In genomic region chr10:58885351-58885750, GRCm38 (mm10) we compare ENCODE assay signal across 18 mouse cellular contexts.
A peak's percentile ranks its signal among the peaks of the same experiment; 100 is the strongest.
DNase-seq lines count a peak whose midpoint lies in the region; ATAC-seq and TF ChIP-seq lines count a peak whose summit lies in the region.
"Had no signal": no experiment of that assay in that cellular context is flagged by ENCODE, and none has a peak within 500 bp of the region (broad histone marks: within the 10 kb centered on the region; RNA-seq: fewer than 3 reads in every experiment).

No protein-coding gene starts in this region.

- ATAC-seq in forebrain, embryonic 14.5 days: no peak
- no peak for ATAC-seq in forebrain, embryonic 13.5 days
- ATAC-seq: intestine, embryonic 15.5 days had no signal

- no peak overlapping the region for H3K27ac ChIP-seq in forebrain, embryonic 14.5 days (ENCODE audit: low read depth, low read length)
- H3K27ac ChIP-seq in forebrain, embryonic 13.5 days: no peak overlapping the region
- 0 out of 2 replicates have a peak overlapping the region, but pooled peaks have one; percentile 18 for H3K27ac ChIP-seq in layer of hippocampus, adult 2 months
- H3K27ac ChIP-seq: heart, embryonic 13.5 days; hindbrain, embryonic 12.5 days; intestine, embryonic 15.5 days had no signal

- H3K4me1 ChIP-seq in forebrain, embryonic 14.5 days (ENCODE audit: control insufficient read depth, insufficient read depth, low read length): peaks cover 4% of the 10 kb centered on the region; the same call in 1 of the 2 replicates
- H3K4me1 ChIP-seq in forebrain, embryonic 13.5 days: peaks cover 9% of the 10 kb centered on the region
- H3K4me1 ChIP-seq: heart, embryonic 13.5 days; hindbrain, embryonic 12.5 days; intestine, embryonic 15.5 days had no signal

- no peak for TF ChIP-seq CTCF in layer of hippocampus, adult 2 months (conservative IDR thresholded peaks at IDR 0.05)
- TF ChIP-seq CTCF in brain, embryonic 14.5 days (IDR thresholded peaks at IDR 0.05; ENCODE audit: borderline replicate concordance, extremely low read depth, insufficient read depth, insufficient read length): no peak

- peak; percentile 39 for DNase-seq in forebrain, embryonic 14.5 days (ENCODE audit: low spot score)
- no peak for DNase-seq in layer of hippocampus, adult 2 months (ENCODE audit: low spot score in 2 of 2)
- no peak for DNase-seq in layer of hippocampus, adult 8-10 months (ENCODE audit: low spot score in 2 of 2)
- DNase-seq in Muller cell, postnatal 12 days (ENCODE audit: inconsistent ontology term): peak; percentile 56
- DNase-seq in brain, embryonic 14.5 days (ENCODE audit: low read depth): peak; percentile 68
- no peak for DNase-seq in right cerebral cortex, postnatal 25 days
- no peak for DNase-seq in urinary bladder, postnatal 4 days (ENCODE audit: low spot score in 2 of 2)
- DNase-seq: adrenal gland, postnatal 10 days; cerebellum, adult 11-12 months; cerebellum, postnatal 10 days; forebrain, postnatal 0 days; gastrocnemius, postnatal 36 days; heart, postnatal 4 days had no signal

- no peaks in the 10 kb centered on the region for H3K27me3 ChIP-seq in forebrain, embryonic 14.5 days (replicated peaks; ENCODE audit: control insufficient read depth, insufficient read depth, low read length)
- H3K27me3 ChIP-seq in forebrain, embryonic 13.5 days: 0 out of 2 replicates have a peak, but pooled peaks cover 3% of the 10 kb centered on the region
- H3K27me3 ChIP-seq: hindbrain, embryonic 12.5 days; intestine, embryonic 15.5 days had no signal

- H3K36me3 ChIP-seq in forebrain, embryonic 14.5 days (ENCODE audit: control insufficient read depth, insufficient read depth, low read length): no peaks in the 10 kb centered on the region
- H3K36me3 ChIP-seq in forebrain, embryonic 13.5 days (ENCODE audit: poor library complexity, severe bottlenecking): no peaks in the 10 kb centered on the region
- H3K36me3 ChIP-seq: G1E; heart, embryonic 13.5 days; hindbrain, embryonic 12.5 days; intestine, embryonic 15.5 days had no signal

- WGBS in forebrain, embryonic 14.5 days: 5% methylated on average over 5 of the region's 5 CpGs
- 2% methylated on average over 5 of the region's 5 CpGs for WGBS in forebrain, embryonic 13.5 days

- H3K4me3 ChIP-seq in forebrain, embryonic 14.5 days (ENCODE audit: low read depth, low read length): no peak overlapping the region
- H3K4me3 ChIP-seq in forebrain, embryonic 13.5 days: no peak overlapping the region
- H3K4me3 ChIP-seq in layer of hippocampus, adult 2 months: no peak overlapping the region
- H3K4me3 ChIP-seq: heart, embryonic 13.5 days; hindbrain, embryonic 12.5 days; intestine, embryonic 15.5 days had no signal

- no peak overlapping the region for H3K4me2 ChIP-seq in forebrain, embryonic 14.5 days (ENCODE audit: low read length)
- no peak overlapping the region for H3K4me2 ChIP-seq in forebrain, embryonic 13.5 days
- H3K4me2 ChIP-seq: heart, embryonic 13.5 days; hindbrain, embryonic 12.5 days; intestine, embryonic 15.5 days had no signal

- H3K9me3 ChIP-seq in forebrain, embryonic 14.5 days (replicated peaks; ENCODE audit: control insufficient read depth, low read length): no peaks in the 10 kb centered on the region
- no peaks in the 10 kb centered on the region for H3K9me3 ChIP-seq in forebrain, embryonic 13.5 days (replicated peaks)
- H3K9me3 ChIP-seq: G1E; heart, embryonic 13.5 days; hindbrain, embryonic 12.5 days; intestine, embryonic 15.5 days had no signal

- no peak for TF ChIP-seq POLR2A in brain, embryonic 14.5 days (IDR thresholded peaks at IDR 0.05; ENCODE audit: borderline replicate concordance, extremely low read depth, insufficient read depth, insufficient read length, poor library complexity, severe bottlenecking)

- H3K9ac ChIP-seq in forebrain, embryonic 14.5 days (ENCODE audit: low read length): no peak overlapping the region
- H3K9ac ChIP-seq in forebrain, embryonic 13.5 days: no peak overlapping the region
- H3K9ac ChIP-seq: forebrain, postnatal 0 days; heart, embryonic 13.5 days; hindbrain, embryonic 12.5 days; intestine, embryonic 15.5 days had no signal

Comparison
In these comparisons a context has a peak if more than half of its experiments do, and no peak if none do; other contexts are left out.
1. DNase-seq: peak in forebrain, embryonic 14.5 days (single experiment), Muller cell, postnatal 12 days (single experiment) and brain, embryonic 14.5 days (single experiment); none in layer of hippocampus, adult 2 months (0 of 2), layer of hippocampus, adult 8-10 months (0 of 2), right cerebral cortex, postnatal 25 days (single experiment) and urinary bladder, postnatal 4 days (0 of 2).